8 mouse cellular contexts compared by ENCODE assay signal in the genomic region with DNA sequence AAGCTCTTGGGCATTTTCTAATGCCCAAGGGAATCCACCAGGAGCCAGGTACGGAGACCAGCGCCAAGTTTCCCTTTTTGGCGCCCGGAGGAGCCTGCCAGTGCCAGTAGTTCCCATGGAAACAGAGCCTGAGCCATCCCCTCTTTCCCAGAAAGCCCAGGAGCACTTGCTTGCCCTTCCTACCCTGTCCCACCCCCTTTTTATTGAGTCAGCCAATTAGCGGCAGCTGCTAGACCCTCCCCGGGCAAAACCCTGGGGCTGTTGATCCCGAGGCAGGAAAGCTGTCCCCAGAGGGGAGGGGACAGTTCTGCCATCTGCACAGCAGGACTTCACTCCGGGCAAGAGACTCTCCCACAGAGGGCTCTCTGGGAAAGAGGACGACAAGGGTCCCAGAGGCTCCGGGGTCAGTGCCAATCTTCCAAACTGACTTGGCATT. TPM values are rescaled to one million over a fixed set of nuclear protein-coding genes. Genes with fewer than 3 reads are reported as not detected.
DNase-seq lines count a peak whose midpoint lies in the region; ATAC-seq and TF ChIP-seq lines count a peak whose summit lies in the region.

A gene (minus strand): TSS at position 89 of the 436 bp plus-strand sequence.

- no peaks in the 10 kb centered on the region for H3K27me3 ChIP-seq in hindbrain, embryonic 14.5 days (ENCODE audit: control insufficient read depth, insufficient read depth, low read length)
- H3K27me3 ChIP-seq in limb, embryonic 13.5 days: 0 out of 2 replicates have a peak, but pooled peaks cover 3% of the 10 kb centered on the region
- no peaks in the 10 kb centered on the region for H3K27me3 ChIP-seq in thymus, adult 2 months (ENCODE audit: control insufficient read depth, insufficient read depth, low read length)

- H3K36me3 ChIP-seq in hindbrain, embryonic 14.5 days (replicated peaks; ENCODE audit: control insufficient read depth, insufficient read depth): no peaks in the 10 kb centered on the region
- no peaks in the 10 kb centered on the region for H3K36me3 ChIP-seq in limb, embryonic 13.5 days
- no peaks in the 10 kb centered on the region for H3K36me3 ChIP-seq in thymus, adult 2 months (ENCODE audit: control insufficient read depth, insufficient read depth, low read length)

- peak; percentile 8 for DNase-seq in ovary, adult 18-20 months (ENCODE audit: low spot score)
- no peak for DNase-seq in ovary, postnatal 10 days (ENCODE audit: low spot score)
- peak; percentile 57 for DNase-seq in embryo, embryonic 11 days
- DNase-seq in hindbrain, embryonic 14.5 days (ENCODE audit: low spot score): peak; percentile 62
- DNase-seq in retina, embryonic 14.5 days (ENCODE audit: low spot score): peak; percentile 59
- DNase-seq in thymus, adult 2 months: no peak
- no peak for DNase-seq in spleen, postnatal 36 days (ENCODE audit: low spot score in 2 of 2)

- H3K4me3 ChIP-seq in hindbrain, embryonic 14.5 days (replicated peaks; ENCODE audit: low read length): peak within 1 kb of the TSS; percentile 38
- peak within 1 kb of the TSS; percentile 28 for H3K4me3 ChIP-seq in limb, embryonic 13.5 days
- H3K4me3 ChIP-seq in thymus, adult 2 months (ENCODE audit: control insufficient read depth, insufficient read depth, low read length): no peak within 1 kb of the TSS

- TF ChIP-seq POLR2A in thymus, adult 2 months (IDR thresholded peaks at IDR 0.05; ENCODE audit: control insufficient read depth, extremely low read depth, insufficient read depth, low read length, poor library complexity): no peak

- no peaks in the 10 kb centered on the region for H3K9me3 ChIP-seq in hindbrain, embryonic 14.5 days (ENCODE audit: control insufficient read depth, low read length)
- no peaks in the 10 kb centered on the region for H3K9me3 ChIP-seq in limb, embryonic 13.5 days

- peak within 1 kb of the TSS; percentile 70 for H3K4me2 ChIP-seq in hindbrain, embryonic 14.5 days (replicated peaks)
- peak within 1 kb of the TSS; percentile 59 for H3K4me2 ChIP-seq in limb, embryonic 13.5 days (replicated peaks)

- WGBS in hindbrain, embryonic 14.5 days: 3% methylated on average over 10 of the region's 10 CpGs
- 5% methylated on average over 10 of the region's 10 CpGs for WGBS in limb, embryonic 13.5 days
- WGBS in thymus, adult 2 months: 83% methylated on average over 10 of the region's 10 CpGs

- peaks cover 34% of the 10 kb centered on the region for H3K4me1 ChIP-seq in hindbrain, embryonic 14.5 days (replicated peaks; ENCODE audit: control insufficient read depth, insufficient read depth, low read length)
- peaks cover 19% of the 10 kb centered on the region for H3K4me1 ChIP-seq in limb, embryonic 13.5 days
- peaks cover 44% of the 10 kb centered on the region for H3K4me1 ChIP-seq in thymus, adult 2 months (replicated peaks; ENCODE audit: control insufficient read depth, insufficient read depth, low read length)

- TF ChIP-seq CTCF in thymus, adult 2 months (IDR thresholded peaks at IDR 0.05; ENCODE audit: borderline replicate concordance, control insufficient read depth, extremely low read depth, insufficient read depth, low read length, poor library complexity): no peak

- H3K27ac ChIP-seq in hindbrain, embryonic 14.5 days: peak within 1 kb of the TSS; percentile 82
- H3K27ac ChIP-seq in limb, embryonic 13.5 days: no peak within 1 kb of the TSS
- H3K27ac ChIP-seq in thymus, adult 2 months (ENCODE audit: control insufficient read depth, insufficient read depth, low read length): no peak within 1 kb of the TSS

- peak within 1 kb of the TSS; percentile 70 for H3K9ac ChIP-seq in hindbrain, embryonic 14.5 days
- H3K9ac ChIP-seq in limb, embryonic 13.5 days: peak within 1 kb of the TSS; percentile 51

- peak; percentile 86 for ATAC-seq in hindbrain, embryonic 14.5 days (ENCODE audit: low FRiP score)
- ATAC-seq in limb, embryonic 13.5 days (ENCODE audit: low FRiP score, low read depth): no peak

RNA-seq across cellular contexts. Expression of the gene that starts here (rescaled TPM):
- polyA plus RNA-seq in hindbrain, embryonic 14.5 days (2014; fragmentation: Nextera tagmentation; extraction: Ambion mirVana): 14.2 and 19.0 TPM in 2 replicates
- polyA plus RNA-seq in limb, embryonic 13.5 days (2015; fragmentation: Nextera tagmentation; extraction: Ambion mirVana): 1.2 and 1.5 TPM in 2 replicates
- polyA plus RNA-seq in thymus, adult 2 months (2012; rRNA removed): 4.4 and 4.7 TPM in 2 replicates

Comparison
In these comparisons a context has a peak if more than half of its experiments do, and no peak if none do; other contexts are left out.
1. DNase-seq: peak in ovary, adult 18-20 months (single experiment), embryo, embryonic 11 days (single experiment), hindbrain, embryonic 14.5 days (single experiment) and retina, embryonic 14.5 days (single experiment); none in ovary, postnatal 10 days (single experiment), thymus, adult 2 months (single experiment) and spleen, postnatal 36 days (0 of 2).